Mouse (Mus musculus): Measurements from ENCODE around the gene Rpl18a.

GRCm38 (mm10) chr8:70899226-70899625 is 2.0 kb upstream of the Rpl18a start:
- TF ChIP-seq CTCF (IDR thresholded peaks at IDR 0.05; ENCODE audit: low read depth, low read length) (no peak), POLR2A (IDR thresholded peaks at IDR 0.05; ENCODE audit: extremely low read depth, insufficient read depth, low read length) (no peak)
